Mouse (Mus musculus) layer of hippocampus, postnatal 36 days (tissue): Measurements from ENCODE around the gene Plxdc2. TPM values are rescaled to one million over a fixed set of nuclear protein-coding genes. Genes with fewer than 3 reads are reported as not detected.
A peak's percentile ranks its signal among the peaks of the same experiment; 100 is the strongest.

Experiments used
- DNase-seq, 2 experiments: peaks; one replicate each; pipeline ENCODE4 v3.0.0; 2022
- total RNA-seq, 2 experiments: library from RNA; stranded (reverse); gene quantifications; 2 replicates each; pipeline ENCODE4 v1.2.3; 2021

Plxdc2 gene
- total RNA-seq, 2 experiments from 2014 or later = 24.7 to 26.7 TPM

GRCm38 (mm10) chr2:16571169-16571751 lies 215.2 kb downstream of the Plxdc2 start:
- DNase-seq = no peak

GRCm38 (mm10) chr2:16576566-16576965 lies 220.5 kb downstream of the Plxdc2 start:
- DNase-seq = no peak

GRCm38 (mm10) chr2:16578153-16578552 lies 222.0 kb downstream of the Plxdc2 start:
- DNase-seq = no peak

- no peak for DNase-seq
Measured at GRCm38 (mm10) chr2:16588546-16588945, 232.4 kb downstream of the Plxdc2 start.

GRCm38 (mm10) chr2:16595451-16595850 lies 239.3 kb downstream of the Plxdc2 start:
- DNase-seq = no peak

GRCm38 (mm10) chr2:16598231-16598630 lies 242.1 kb downstream of the Plxdc2 start:
- DNase-seq = no peak

- no peak for DNase-seq
Measured at GRCm38 (mm10) chr2:16604291-16604690, 248.2 kb downstream of the Plxdc2 start.

- DNase-seq = no peak
Measured at GRCm38 (mm10) chr2:16607792-16608586, 251.9 kb downstream of the Plxdc2 start.

- DNase-seq = no peak
Measured at GRCm38 (mm10) chr2:16642061-16642460, 286.0 kb downstream of the Plxdc2 start.

GRCm38 (mm10) chr2:16651713-16652112 lies 295.6 kb downstream of the Plxdc2 start:
- DNase-seq = no peak

GRCm38 (mm10) chr2:16664516-16664915 lies 308.4 kb downstream of the Plxdc2 start:
- DNase-seq = no peak

- DNase-seq = no peak
Measured at GRCm38 (mm10) chr2:16668391-16668790, 312.3 kb downstream of the Plxdc2 start.

- no peak for DNase-seq
Measured at GRCm38 (mm10) chr2:16682905-16683304, 326.8 kb downstream of the Plxdc2 start.

GRCm38 (mm10) chr2:16683739-16684138 lies 327.6 kb downstream of the Plxdc2 start:
- DNase-seq = no peak

- no peak for DNase-seq
Measured at GRCm38 (mm10) chr2:16684529-16684928, 328.4 kb downstream of the Plxdc2 start.

- DNase-seq = no peak
Measured at GRCm38 (mm10) chr2:16696390-16696789, 340.3 kb downstream of the Plxdc2 start.

GRCm38 (mm10) chr2:16697181-16697580 lies 341.1 kb downstream of the Plxdc2 start:
- DNase-seq = no peak

- no peak for DNase-seq
Measured at GRCm38 (mm10) chr2:16706227-16706626, 350.1 kb downstream of the Plxdc2 start.

GRCm38 (mm10) chr2:16709885-16710284 lies 353.8 kb downstream of the Plxdc2 start:
- DNase-seq = no peak

GRCm38 (mm10) chr2:16731033-16731432 lies 374.9 kb downstream of the Plxdc2 start:
- DNase-seq = no peak

GRCm38 (mm10) chr2:16734381-16734780 lies 378.3 kb downstream of the Plxdc2 start:
- DNase-seq = no peak

- peak; percentile 53 to 56 for DNase-seq
Measured at GRCm38 (mm10) chr2:16738241-16738640, 382.1 kb downstream of the Plxdc2 start.

- no peak for DNase-seq
Measured at GRCm38 (mm10) chr2:16741813-16742212, 385.7 kb downstream of the Plxdc2 start.

GRCm38 (mm10) chr2:16743568-16743967 lies 387.5 kb downstream of the Plxdc2 start:
- DNase-seq = no peak
